Mouse (Mus musculus) layer of hippocampus, adult 9-11 months (tissue): ENCODE results near the gene Kmt5c.

Source experiments
- DNase-seq: peaks from one replicate; pipeline ENCODE4 v3.0.0; 2022

Kmt5c gene

GRCm38 (mm10) chr7:4739544-4740275 lies at the start of gene Kmt5c:
Gene Kmt5c (plus strand): TSS chr7:4740115.
- peak; percentile 100 for DNase-seq

GRCm38 (mm10) chr7:4690387-4690786 lies 49.5 kb upstream of the Kmt5c start, which contains the start of gene Brsk1:
Gene Brsk1 (plus strand): TSS chr7:4690604.
- peak; percentile 86 for DNase-seq

- no peak for DNase-seq
Observed at GRCm38 (mm10) chr7:4690951-4691653, 48.8 kb upstream of the Kmt5c start.

- no peak for DNase-seq
Observed at GRCm38 (mm10) chr7:4693004-4693403, 46.9 kb upstream of the Kmt5c start.

GRCm38 (mm10) chr7:4702334-4702733 lies 37.6 kb upstream of the Kmt5c start:
- no peak for DNase-seq

- no peak for DNase-seq
Observed at GRCm38 (mm10) chr7:4703195-4703594, 36.7 kb upstream of the Kmt5c start.

GRCm38 (mm10) chr7:4705098-4705497 lies 34.8 kb upstream of the Kmt5c start:
- no peak for DNase-seq

- DNase-seq, result no peak
Observed at GRCm38 (mm10) chr7:4712594-4712993, 27.3 kb upstream of the Kmt5c start.

GRCm38 (mm10) chr7:4716955-4717354 lies 23.0 kb upstream of the Kmt5c start:
- no peak for DNase-seq

GRCm38 (mm10) chr7:4719276-4719675 lies 20.6 kb upstream of the Kmt5c start:
- no peak for DNase-seq

- DNase-seq, result peak; percentile 64
Observed at GRCm38 (mm10) chr7:4723508-4723907, 16.4 kb upstream of the Kmt5c start.

GRCm38 (mm10) chr7:4724359-4724758 lies 15.6 kb upstream of the Kmt5c start:
- DNase-seq, result no peak

- DNase-seq, result no peak
Observed at GRCm38 (mm10) chr7:4725169-4725568, 14.7 kb upstream of the Kmt5c start, which contains the start of gene Tmem150b. Gene Tmem150b (minus strand): TSS chr7:4725249.

GRCm38 (mm10) chr7:4731090-4731489 lies 8.8 kb upstream of the Kmt5c start:
- no peak for DNase-seq

- no peak for DNase-seq
Observed at GRCm38 (mm10) chr7:4732968-4733392, 6.9 kb upstream of the Kmt5c start.

- no peak for DNase-seq
Observed at GRCm38 (mm10) chr7:4739041-4739543, 823 bp upstream of the Kmt5c start.

GRCm38 (mm10) chr7:4740309-4740727 lies 403 bp downstream of the Kmt5c start:
- no peak for DNase-seq

GRCm38 (mm10) chr7:4741151-4741550 lies 1.2 kb downstream of the Kmt5c start:
- peak; percentile 31 for DNase-seq

GRCm38 (mm10) chr7:4741672-4742481 lies 2.0 kb downstream of the Kmt5c start:
- DNase-seq, result no peak

- no peak for DNase-seq
Observed at GRCm38 (mm10) chr7:4742482-4742819, 2.5 kb downstream of the Kmt5c start.

GRCm38 (mm10) chr7:4743354-4743753 lies 3.4 kb downstream of the Kmt5c start:
- no peak for DNase-seq

GRCm38 (mm10) chr7:4744886-4745285 lies 5.0 kb downstream of the Kmt5c start:
- no peak for DNase-seq

GRCm38 (mm10) chr7:4746326-4746980 lies 6.5 kb downstream of the Kmt5c start:
- DNase-seq, result no peak
